Mouse (Mus musculus) liver, adult 2 months (tissue): Measurements from ENCODE around the gene Gabbr2.

Experiments
- CTCF ChIP-seq: fragments of 200-500 bp; IDR thresholded peaks from 2 replicates; pipeline ENCODE4 v1.5.1; 2011; ENCODE audit warnings: low read depth, low read length, control low read depth
- POLR2A ChIP-seq: fragments of 200-500 bp; IDR thresholded peaks from 2 replicates; pipeline ENCODE4 v1.6.1; 2011; ENCODE audit warnings: low read length, control low read depth; ENCODE audit not compliant: insufficient read depth; ENCODE audit errors: extremely low read depth

DNA sequence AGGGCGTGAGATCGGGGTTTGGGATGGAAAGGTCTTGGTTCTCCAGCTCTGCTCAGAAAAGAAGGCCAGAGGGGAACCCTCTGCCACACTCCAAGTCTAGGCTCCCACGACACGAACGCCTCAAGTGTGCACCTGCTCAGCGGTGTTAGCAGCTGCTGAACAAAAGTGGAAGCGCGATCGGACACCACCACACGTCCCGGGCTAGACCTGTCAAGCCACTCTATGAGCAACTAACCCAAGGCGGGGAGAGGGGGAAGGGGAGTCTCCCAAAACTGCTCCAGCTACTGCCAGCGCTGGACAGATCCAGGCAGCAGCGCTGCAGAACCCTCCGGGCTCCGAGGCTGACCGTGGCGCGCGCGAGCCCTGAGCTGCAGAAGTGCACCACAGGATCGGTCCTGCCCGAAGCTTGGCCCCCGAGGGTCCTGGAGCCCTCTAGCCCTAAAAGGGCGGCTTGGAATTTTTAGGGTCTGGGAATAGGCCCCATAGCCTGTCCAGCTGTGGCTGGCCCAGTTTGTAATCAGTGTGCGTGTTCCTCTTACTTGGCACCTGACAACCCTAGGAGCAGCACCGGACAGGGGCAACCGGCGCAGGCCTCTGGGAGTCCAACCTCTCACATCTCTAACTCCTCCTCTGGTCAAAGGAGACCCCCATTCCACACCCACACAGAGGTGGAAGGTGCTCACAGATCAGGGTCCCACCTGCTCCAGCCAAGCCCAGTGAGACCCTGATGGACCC, 1.2 kb downstream of the Gabbr2 start:
- TF ChIP-seq CTCF, result no peak
- no peak for TF ChIP-seq POLR2A
